Mouse (Mus musculus) myocyte (in vitro differentiated cells): Measurements from ENCODE around the gene Eya4.

Experiments
- E2F4 ChIP-seq: IDR thresholded peaks from one replicate; pipeline ENCODE4 v1.6.1; 2011; ENCODE audit warnings: mild to moderate bottlenecking, control low read depth, moderate library complexity; ENCODE audit not compliant: insufficient read depth
- MAX ChIP-seq: IDR thresholded peaks from one replicate; pipeline ENCODE4 v1.6.1; 2011; ENCODE audit warnings: low read depth, mild to moderate bottlenecking, control low read depth
- MYOD1 ChIP-seq, 3 experiments: IDR thresholded peaks; one replicate each; pipeline ENCODE4 v1.6.1; 2011; ENCODE audit warnings: control low read depth in 2 of 3, low read depth in 2 of 3, mild to moderate bottlenecking in 2 of 3, moderate library complexity in 1 of 3; ENCODE audit not compliant: insufficient read length in 2 of 3, control insufficient read depth in 1 of 3
- POLR2A ChIP-seq: IDR thresholded peaks from one replicate; pipeline ENCODE4 v1.6.1; 2011; ENCODE audit warnings: low read depth, mild to moderate bottlenecking, control low read depth, moderate library complexity; ENCODE audit not compliant: insufficient read length
- POLR2AphosphoS2 ChIP-seq: IDR thresholded peaks from one replicate; pipeline ENCODE4 v1.6.1; 2011; ENCODE audit warnings: low read depth, control low read depth; ENCODE audit not compliant: insufficient read length
- SRF ChIP-seq: IDR thresholded peaks from one replicate; pipeline ENCODE4 v1.6.1; 2011; ENCODE audit warnings: low read depth; ENCODE audit not compliant: control insufficient read depth, insufficient read length
- TCF12 ChIP-seq: IDR thresholded peaks from one replicate; pipeline ENCODE4 v1.6.1; 2011; ENCODE audit warnings: mild to moderate bottlenecking, control low read depth; ENCODE audit not compliant: poor library complexity, insufficient read depth, severe bottlenecking
- TCF3 ChIP-seq: IDR thresholded peaks from one replicate; pipeline ENCODE4 v1.6.1; 2011; ENCODE audit warnings: low read depth, control low read depth; ENCODE audit not compliant: insufficient read length
- USF1 ChIP-seq: IDR thresholded peaks from one replicate; pipeline ENCODE4 v1.6.1; 2011; ENCODE audit warnings: low read depth, mild to moderate bottlenecking, control low read depth, moderate library complexity

DNA sequence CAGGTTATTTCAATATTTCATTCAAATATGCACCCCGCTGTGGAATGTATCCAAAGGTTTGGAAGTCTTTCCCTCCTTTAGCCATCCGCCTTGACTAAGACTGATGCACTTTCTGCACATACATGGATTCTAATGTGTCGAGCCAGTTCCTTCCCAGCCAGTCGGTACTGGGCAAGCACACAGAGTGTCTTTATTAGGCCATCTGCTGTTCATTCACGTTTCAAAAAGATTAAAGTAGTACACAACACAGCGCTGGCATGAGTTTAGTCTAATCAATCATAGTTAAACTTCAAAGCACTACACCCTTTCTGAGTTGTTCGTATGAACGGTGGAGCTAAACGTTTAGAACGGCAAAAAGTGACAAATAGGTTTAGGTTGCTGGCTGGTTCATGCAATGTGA lies 190.7 kb downstream of the Eya4 start:
- TF ChIP-seq E2F4: no peak
- TF ChIP-seq POLR2A: no peak
- no peak for TF ChIP-seq POLR2AphosphoS2
- no peak for TF ChIP-seq TCF12
- TF ChIP-seq MAX: no peak
- TF ChIP-seq USF1: no peak
- no peak for TF ChIP-seq TCF3
- TF ChIP-seq MYOD1 (IDR thresholded peaks at IDR 0.05; ENCODE audit: control insufficient read depth in 1 of 3, insufficient read length in 2 of 3, low read depth in 2 of 3): no peak
- no peak for TF ChIP-seq SRF
